Mouse (Mus musculus) R1 (cell line): ENCODE results near the gene Gm21409.
"Not testable (repeated sequence)": the region's sequence is repeated elsewhere in the genome, so short reads cannot be mapped to it uniquely, and the experiment has no call there.

Experiments used
- DNase-seq: peaks from one replicate; pipeline ENCODE4 v3.0.0-alpha.2; 2018; ENCODE audit warnings: low read depth, low spot score

Gm21409 gene

DNA sequence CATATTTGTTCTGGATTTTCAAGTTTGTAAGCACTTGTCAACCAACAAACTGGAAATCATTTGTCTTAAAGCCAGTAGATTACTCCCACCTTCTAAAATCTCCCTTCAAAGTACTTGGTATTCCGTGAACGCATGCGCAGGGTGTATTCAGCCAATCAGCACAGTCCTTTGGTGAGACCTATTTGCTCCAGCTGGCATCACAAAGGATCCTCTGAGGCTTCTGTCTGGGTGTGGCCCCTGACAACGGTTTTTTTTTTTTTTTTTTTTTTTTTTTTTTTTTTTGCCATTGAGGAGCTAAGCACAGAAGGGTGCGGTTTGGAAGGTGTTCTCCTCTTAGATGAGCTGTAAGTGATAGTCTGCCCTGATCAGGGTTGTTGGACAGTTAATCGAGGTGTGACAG lies at the start of gene Gm21409:
Gene Gm21409, plus strand, starts transcription at position 301 of the 400 bp plus-strand sequence.
- DNase-seq = not testable (repeated sequence)
